In genomic region chr1:171164258-171164657, GRCm38 (mm10) we compare ENCODE assay signal across 12 mouse cellular contexts. TPM values are rescaled to one million over a fixed set of nuclear protein-coding genes. Genes with fewer than 3 reads are reported as not detected.
DNase-seq lines count a peak whose midpoint lies in the region; ATAC-seq and TF ChIP-seq lines count a peak whose summit lies in the region.
"Had no signal": no experiment of that assay in that cellular context is flagged by ENCODE, and none has a peak within 500 bp of the region (broad histone marks: within the 10 kb centered on the region; RNA-seq: fewer than 3 reads in every experiment).

No protein-coding gene starts in this region.

- ATAC-seq in erythroblast, adult 5-6 weeks (replicated peaks; ENCODE audit: low FRiP score, poor library complexity, severe bottlenecking), result no peak

- peaks cover 0 to 2% of the 10 kb centered on the region in 2 experiments; a peak in 1 of 4 replicates for H3K36me3 ChIP-seq in MEL (ENCODE audit: control insufficient read depth in 1 of 2, insufficient read depth in 2 of 2, low read length in 2 of 2)
- H3K36me3 ChIP-seq: lung, embryonic 15.5 days had no signal

- H3K4me1 ChIP-seq in MEL (ENCODE audit: control insufficient read depth in 1 of 2, insufficient read depth in 2 of 2, low read length in 2 of 2), result peaks cover 0 to 2% of the 10 kb centered on the region in 2 experiments; a peak in 2 of 4 replicates

- no peak overlapping the region for H3K27ac ChIP-seq in layer of hippocampus, adult 2 months
- H3K27ac ChIP-seq in MEL (ENCODE audit: control insufficient read depth, low read depth, low read length), result no peak overlapping the region
- H3K27ac ChIP-seq: lung, embryonic 15.5 days had no signal

- no peaks in the 10 kb centered on the region; a peak in 1 of 4 replicates for H3K27me3 ChIP-seq in MEL (ENCODE audit: control insufficient read depth in 1 of 2, insufficient read depth in 2 of 2, low read length in 2 of 2)

- TF ChIP-seq RAD21 in MEL (IDR thresholded peaks at IDR 0.05; ENCODE audit: low read depth, low read length), result peak; percentile 44

- TF ChIP-seq CTCF in layer of hippocampus, adult 2 months (conservative IDR thresholded peaks at IDR 0.05), result peak; percentile 80
- peak; percentile 12 to 49 (median 20); a peak in 5 of 6 replicates for TF ChIP-seq CTCF in MEL (IDR thresholded peaks at IDR 0.05 in 2 of 3, conservative IDR thresholded peaks at IDR 0.05 in 1 of 3; ENCODE audit: control insufficient read depth in 1 of 3, insufficient read depth in 1 of 3, low read depth in 2 of 3, low read length in 3 of 3, poor library complexity in 1 of 3, severe bottlenecking in 1 of 3)

- peak; percentile 31 for DNase-seq in embryo, embryonic 10 days (ENCODE audit: low spot score)
- no peak for DNase-seq in embryo, embryonic 9.5 days (ENCODE audit: extremely low spot score)
- no peak for DNase-seq in layer of hippocampus, adult 2 months (ENCODE audit: low spot score in 2 of 2)
- DNase-seq in layer of hippocampus, adult 8-10 months (ENCODE audit: low spot score in 2 of 2), result no peak
- DNase-seq in MEL (ENCODE audit: low read depth, low spot score), result peak; percentile 54
- peak; percentile 35 for DNase-seq in heart, postnatal 4 days
- DNase-seq in spleen, postnatal 36 days (ENCODE audit: low spot score in 2 of 2), result no peak
- DNase-seq: adrenal gland, adult 2 months had no signal

- TF ChIP-seq EP300 in MEL (IDR thresholded peaks at IDR 0.05; ENCODE audit: low read depth in 1 of 2, low read length in 2 of 2), result no peak

- no peaks in the 10 kb centered on the region for H3K79me2 ChIP-seq in MEL (ENCODE audit: control insufficient read depth, insufficient read depth, low read length, poor library complexity)

- H3K9me3 ChIP-seq in MEL (replicated peaks; ENCODE audit: insufficient read depth, low read length), result no peaks in the 10 kb centered on the region
- H3K9me3 ChIP-seq: lung, embryonic 15.5 days had no signal

- no peak for TF ChIP-seq POLR2A in MEL (IDR thresholded peaks at IDR 0.05; ENCODE audit: control insufficient read depth in 1 of 2, insufficient read depth in 1 of 2, low read depth in 1 of 2, low read length in 2 of 2, poor library complexity in 1 of 2)

- no peak overlapping the region for H3K4me3 ChIP-seq in layer of hippocampus, adult 2 months
- no peak overlapping the region for H3K4me3 ChIP-seq in MEL (ENCODE audit: control insufficient read depth in 1 of 2, insufficient read depth in 1 of 2, low read depth in 2 of 2, low read length in 2 of 2)
- H3K4me3 ChIP-seq: lung, embryonic 15.5 days had no signal

- H3K9ac ChIP-seq in MEL (ENCODE audit: control insufficient read depth, low read depth, low read length, poor library complexity, severe bottlenecking), result no peak overlapping the region
- H3K9ac ChIP-seq: lung, embryonic 15.5 days had no signal

TF ChIP-seq in MEL, 35 proteins besides CTCF, POLR2A, EP300 and RAD21:
- TF ChIP-seq RCOR1 (IDR thresholded peaks at IDR 0.05; ENCODE audit: low read depth, low read length) (no peak), MAFK (IDR thresholded peaks at IDR 0.05; ENCODE audit: borderline replicate concordance, low read depth, low read length) (no peak), USF1 (IDR thresholded peaks at IDR 0.05; ENCODE audit: low read depth, low read length) (no peak), CHD1 (IDR thresholded peaks at IDR 0.05; ENCODE audit: low read depth, low read length) (no peak), MXI1 (IDR thresholded peaks at IDR 0.05; ENCODE audit: low read depth, low read length) (no peak), ZC3H11A (IDR thresholded peaks at IDR 0.05; ENCODE audit: low read depth, low read length) (peak; percentile 34; the same call in 1 of the 2 replicates), SMC3 (IDR thresholded peaks at IDR 0.05; ENCODE audit: low read depth, low read length) (peak; percentile 47), TCF12 (IDR thresholded peaks at IDR 0.05; ENCODE audit: low read depth, low read length) (no peak), MYB (IDR thresholded peaks at IDR 0.05; ENCODE audit: low read depth, low read length) (no peak), ZKSCAN1 (IDR thresholded peaks at IDR 0.05; ENCODE audit: low read depth, low read length) (no peak), TBP (IDR thresholded peaks at IDR 0.05; ENCODE audit: low read depth, low read length) (no peak), ZNF384 (IDR thresholded peaks at IDR 0.05; ENCODE audit: low read depth, low read length) (peak; percentile 29; the same call in 1 of the 2 replicates), SIN3A (IDR thresholded peaks at IDR 0.05; ENCODE audit: low read length) (no peak), USF2 (IDR thresholded peaks at IDR 0.05; ENCODE audit: borderline replicate concordance in 1 of 2, insufficient read depth in 1 of 2, low read depth in 1 of 2, low read length in 2 of 2) (no peak), MAX (IDR thresholded peaks at IDR 0.05; ENCODE audit: low read length) (no peak), MYC (IDR thresholded peaks at IDR 0.05; ENCODE audit: low read depth, low read length) (no peak), NRF1 (IDR thresholded peaks at IDR 0.05; ENCODE audit: insufficient read depth, low read depth, low read length, poor library complexity, severe bottlenecking) (no peak), BHLHE40 (IDR thresholded peaks at IDR 0.05; ENCODE audit: borderline replicate concordance, low read depth, low read length) (no peak), POLR2AphosphoS2 (IDR thresholded peaks at IDR 0.05; ENCODE audit: low read length) (no peak), ZMIZ1 (IDR thresholded peaks at IDR 0.05; ENCODE audit: low read depth, low read length) (no peak), KAT2A (conservative IDR thresholded peaks at IDR 0.05; ENCODE audit: low read depth, low read length) (no peak)

RNA-seq across cellular contexts. Expression of gene Mpz, which starts 13.7 kb away (rescaled TPM):
- total RNA-seq in layer of hippocampus, adult 2 months (2021), result not detected
- total RNA-seq in layer of hippocampus, adult 8-10 months (2022), result not detected
- 0.10 TPM in 1 of 2 replicates, not detected in the other for total RNA-seq in MEL (2012; rRNA removed)
- under 1 TPM in 1 of 2 experiments, not detected in 1; 0.28 TPM for polyA plus RNA-seq in MEL (2012; ENCODE audit: insufficient read depth in 1 of 2, insufficient read length in 2 of 2, low read depth in 1 of 2, low replicate concordance in 2 of 2, missing spikeins in 1 of 2)
- 10 to 100 TPM in 1 of 2 experiments, 1 to 10 TPM in 1; 9.3 to 34.8 TPM for total RNA-seq in heart, postnatal 4 days (2021)
- total RNA-seq in erythroblast, adult 5-6 weeks (2015; ENCODE audit: low replicate concordance), result not detected in 2 replicates
- not detected in 2 replicates for total RNA-seq in erythroblast, adult 5-6 weeks (2017; ENCODE audit: low replicate concordance)
- polyA plus RNA-seq: neural tube, embryonic 14.5 days had no signal

RNA-seq across cellular contexts. Expression of gene Sdhc, which starts 13.9 kb away (rescaled TPM):
- 100 to 1,000 TPM; 185 to 201 TPM for total RNA-seq in layer of hippocampus, adult 2 months (2021)
- 100 to 1,000 TPM; 201 to 206 (median 203) TPM for total RNA-seq in layer of hippocampus, adult 8-10 months (2022)
- 79.4 and 88.2 TPM in 2 replicates for total RNA-seq in MEL (2012; rRNA removed)
- polyA plus RNA-seq in MEL (2012; ENCODE audit: insufficient read depth in 1 of 2, insufficient read length in 2 of 2, low read depth in 1 of 2, low replicate concordance in 2 of 2, missing spikeins in 1 of 2), result 100 to 1,000 TPM in 1 of 2 experiments, not detected in 1; 224 TPM
- 100 to 1,000 TPM; 847 to 901 TPM for total RNA-seq in heart, postnatal 4 days (2021)
- total RNA-seq in erythroblast, adult 5-6 weeks (2015; ENCODE audit: low replicate concordance), result 15.6 and 40.3 TPM in 2 replicates
- 9.2 and 20.0 TPM in 2 replicates for total RNA-seq in erythroblast, adult 5-6 weeks (2017; ENCODE audit: low replicate concordance)

RNA-seq across cellular contexts. Expression of gene Pcp4l1, which starts 31.8 kb away (rescaled TPM):
- total RNA-seq in layer of hippocampus, adult 2 months (2021), result 10 to 100 TPM; 40.4 to 40.9 TPM
- 10 to 100 TPM; 42.4 to 47.5 (median 44.4) TPM for total RNA-seq in layer of hippocampus, adult 8-10 months (2022)
- not detected in 2 replicates for total RNA-seq in MEL (2012; rRNA removed)
- polyA plus RNA-seq in MEL (2012; ENCODE audit: insufficient read depth in 1 of 2, insufficient read length in 2 of 2, low read depth in 1 of 2, low replicate concordance in 2 of 2, missing spikeins in 1 of 2), result not detected
- 100 to 1,000 TPM; 109 to 138 TPM for total RNA-seq in heart, postnatal 4 days (2021)
- not detected in 2 replicates for total RNA-seq in erythroblast, adult 5-6 weeks (2015; ENCODE audit: low replicate concordance)
- total RNA-seq in erythroblast, adult 5-6 weeks (2017; ENCODE audit: low replicate concordance), result 0.84 and 3.2 TPM in 2 replicates

RNA-seq across cellular contexts. Expression of gene Nr1i3, which starts 49.5 kb away (rescaled TPM):
- under 1 TPM in 1 of 2 experiments, not detected in 1; 0.15 TPM for total RNA-seq in layer of hippocampus, adult 2 months (2021)
- under 1 TPM in 2 of 4 experiments, not detected in 2; 0.10 to 0.36 TPM for total RNA-seq in layer of hippocampus, adult 8-10 months (2022)
- 1.4 and 1.7 TPM in 2 replicates for total RNA-seq in MEL (2012; rRNA removed)
- polyA plus RNA-seq in MEL (2012; ENCODE audit: insufficient read depth in 1 of 2, insufficient read length in 2 of 2, low read depth in 1 of 2, low replicate concordance in 2 of 2, missing spikeins in 1 of 2), result under 1 TPM in 1 of 2 experiments, not detected in 1; 0.24 TPM
- total RNA-seq in heart, postnatal 4 days (2021), result not detected
- total RNA-seq in erythroblast, adult 5-6 weeks (2015; ENCODE audit: low replicate concordance), result not detected in 2 replicates
- total RNA-seq in erythroblast, adult 5-6 weeks (2017; ENCODE audit: low replicate concordance), result not detected in 2 replicates
- polyA plus RNA-seq: adrenal gland, adult 2 months; spleen, adult 2 months had no signal

RNA-seq across cellular contexts. Expression of gene Cfap126, which starts 50.5 kb away (rescaled TPM):
- 1 to 10 TPM in 1 of 2 experiments, under 1 TPM in 1; 0.76 to 2.4 TPM for total RNA-seq in layer of hippocampus, adult 2 months (2021)
- 1 to 10 TPM in 2 of 4 experiments, under 1 TPM in 2; 0.43 to 3.1 (median 1.3) TPM for total RNA-seq in layer of hippocampus, adult 8-10 months (2022)
- 0.69 and 0.75 TPM in 2 replicates for total RNA-seq in MEL (2012; rRNA removed)
- polyA plus RNA-seq in MEL (2012; ENCODE audit: insufficient read depth in 1 of 2, insufficient read length in 2 of 2, low read depth in 1 of 2, low replicate concordance in 2 of 2, missing spikeins in 1 of 2), result 1 to 10 TPM in 1 of 2 experiments, not detected in 1; 3.5 TPM
- 1 to 10 TPM in 1 of 2 experiments, under 1 TPM in 1; 0.64 to 1.5 TPM for total RNA-seq in heart, postnatal 4 days (2021)
- total RNA-seq in erythroblast, adult 5-6 weeks (2015; ENCODE audit: low replicate concordance), result not detected in 2 replicates
- total RNA-seq in erythroblast, adult 5-6 weeks (2017; ENCODE audit: low replicate concordance), result not detected in 2 replicates

Comparison
In these comparisons a context has a peak if more than half of its experiments do, and no peak if none do; other contexts are left out.
1. DNase-seq: peak in embryo, embryonic 10 days (single experiment), MEL (single experiment) and heart, postnatal 4 days (single experiment); none in embryo, embryonic 9.5 days (single experiment), layer of hippocampus, adult 2 months (0 of 2), layer of hippocampus, adult 8-10 months (0 of 2) and spleen, postnatal 36 days (0 of 2).
2. RNA of gene Pcp4l1, which starts 31.8 kb away (total RNA-seq): 109 to 138 TPM in heart, postnatal 4 days, 42.4 to 47.5 TPM in layer of hippocampus, adult 8-10 months and 40.4 to 40.9 TPM in layer of hippocampus, adult 2 months; 0.84 to 3.2 TPM in erythroblast, adult 5-6 weeks and not detected in MEL; every median in the first group is over 4 times any median in the second.